Mouse (Mus musculus) liver, postnatal 0 days (tissue): ENCODE measurements at regions not wholly inside any gene's neighbourhood (a gene's known extent, or its start where the extent isn't known, plus 50 kb on each side); places are given as distances from the start of the nearest gene placed in this dataset. TPM values are rescaled to one million over a fixed set of nuclear protein-coding genes. Genes with fewer than 3 reads are reported as not detected.

Experiments
- ATAC-seq: fragments of 200-750 bp; cut with Nextera tagmentation; 2 replicates; pipeline ENCODE4 v1.8.0; 2017; ENCODE audit warnings: mild to moderate bottlenecking, moderate library complexity
- DNase-seq: peaks from one replicate; pipeline ENCODE4 v3.0.0-alpha.2; 2016
- H3K27ac ChIP-seq: fragments of 300-500 bp; sonication (generic); 2 replicates; pipeline ENCODE4 v1.5.1; 2014; ENCODE audit warnings: antibody characterized with exemption, moderate library complexity, mild to moderate bottlenecking, low read depth
- H3K27me3 ChIP-seq: fragments of 300-500 bp; sonication (generic); 2 replicates; pipeline ENCODE4 v1.6.1; 2014; ENCODE audit warnings: low read length, control low read depth, mixed read lengths; ENCODE audit not compliant: insufficient read depth
- H3K36me3 ChIP-seq: fragments of 300-500 bp; sonication (generic); replicated peaks from 2 replicates; pipeline ENCODE4 v1.6.1; 2014; ENCODE audit warnings: mild to moderate bottlenecking, control low read depth, low read length, moderate library complexity, mixed read lengths; ENCODE audit not compliant: insufficient read depth
- H3K4me1 ChIP-seq: fragments of 300-500 bp; sonication (generic); 2 replicates; pipeline ENCODE4 v1.6.1; 2014; ENCODE audit warnings: antibody characterized with exemption, mild to moderate bottlenecking, control low read depth; ENCODE audit not compliant: insufficient read depth
- H3K4me2 ChIP-seq: fragments of 300-500 bp; sonication (generic); 2 replicates; pipeline ENCODE4 v1.6.1; 2014; ENCODE audit warnings: low read depth, mild to moderate bottlenecking, low read length, moderate library complexity, mixed read lengths
- H3K4me3 ChIP-seq: fragments of 300-500 bp; sonication (generic); 2 replicates; pipeline ENCODE4 v1.5.1; 2014; ENCODE audit warnings: low read depth, low read length
- H3K9ac ChIP-seq: fragments of 300-500 bp; sonication (generic); replicated peaks from 2 replicates; pipeline ENCODE4 v1.6.1; 2014; ENCODE audit warnings: mild to moderate bottlenecking, moderate library complexity
- H3K9me3 ChIP-seq: fragments of 300-500 bp; sonication (generic); 2 replicates; pipeline ENCODE4 v1.6.1; 2016; ENCODE audit warnings: mild to moderate bottlenecking, control low read depth, low read length, mixed read lengths
- CTCF ChIP-seq: sonication (generic); IDR thresholded peaks from 2 replicates; pipeline ENCODE4 v1.5.1; 2016; ENCODE audit warnings: antibody characterized with exemption, low read depth
- EP300 ChIP-seq: IDR thresholded peaks from 2 replicates; pipeline ENCODE4 v1.6.1; 2016; ENCODE audit warnings: antibody characterized with exemption, low read depth, mild to moderate bottlenecking
- WGBS: fragments of 180-500 bp; shearing (Covaris S2); extraction: QIAGEN DNeasy Blood & Tissue Kit; methylation state at CpG from one replicate; pipeline ENCODE4 v1.1.7; 2014; ENCODE audit not compliant: insufficient replicate concordance; 5-methylcytosine and 5-hydroxymethylcytosine counted together
- microRNA-seq: library from miRNA; unstranded; fragments of <30 nt; microRNA quantifications from one replicate; pipeline ENCODE4, GENCODE M21; 2016

GRCm38 (mm10) chr3:35510314-35510713 is 243.6 kb upstream of the Atp11b start:
- no peak for DNase-seq
- Histone ChIP-seq H3K27ac (no peak overlapping the region), H3K27me3 (no peaks in the 10 kb centered on the region), H3K36me3 (no peaks in the 10 kb centered on the region), H3K9me3 (no peaks in the 10 kb centered on the region), H3K9ac (no peak overlapping the region), H3K4me2 (no peak overlapping the region), H3K4me3 (no peak overlapping the region), H3K4me1 (no peaks in the 10 kb centered on the region)
- whole genome bisulfite sequencing: 68% methylated on average over 1 of the region's 1 CpGs
- TF ChIP-seq EP300 (no peak), CTCF (no peak)
- ATAC-seq: no peak

- Histone ChIP-seq H3K36me3 (no peaks in the 10 kb centered on the region), H3K27ac (no peak overlapping the region), H3K9ac (no peak overlapping the region), H3K9me3 (no peaks in the 10 kb centered on the region), H3K4me1 (no peaks in the 10 kb centered on the region), H3K4me2 (no peak overlapping the region), H3K4me3 (no peak overlapping the region), H3K27me3 (no peaks in the 10 kb centered on the region)
- DNase-seq: no peak
- no peak for ATAC-seq
- no peak for TF ChIP-seq EP300
- TF ChIP-seq CTCF: no peak
- 59% methylated on average over 4 of the region's 4 CpGs for WGBS
Measured at GRCm38 (mm10) chr3:35516517-35516916, 237.4 kb upstream of the Atp11b start.

- H3K4me2 ChIP-seq: no peak overlapping the region
- H3K27ac ChIP-seq: no peak overlapping the region
- no peaks in the 10 kb centered on the region for H3K9me3 ChIP-seq
- no peak for ATAC-seq
- no peak for TF ChIP-seq CTCF
- no peak for TF ChIP-seq EP300
- 79% methylated on average over 3 of the region's 3 CpGs for WGBS
- no peaks in the 10 kb centered on the region for H3K4me1 ChIP-seq
- H3K27me3 ChIP-seq: no peaks in the 10 kb centered on the region
- H3K36me3 ChIP-seq: no peaks in the 10 kb centered on the region
- H3K4me3 ChIP-seq: no peak overlapping the region
- no peak for DNase-seq
- no peak overlapping the region for H3K9ac ChIP-seq
Measured at GRCm38 (mm10) chr3:35520131-35520530, 233.8 kb upstream of the Atp11b start.

- TF ChIP-seq EP300: no peak
- TF ChIP-seq CTCF: no peak
- no peak overlapping the region for H3K9ac ChIP-seq
- no peaks in the 10 kb centered on the region for H3K9me3 ChIP-seq
- H3K36me3 ChIP-seq: no peaks in the 10 kb centered on the region
- no peak overlapping the region for H3K4me3 ChIP-seq
- no peak overlapping the region for H3K27ac ChIP-seq
- H3K4me2 ChIP-seq: no peak overlapping the region
- no peaks in the 10 kb centered on the region for H3K27me3 ChIP-seq
- no peak for ATAC-seq
- H3K4me1 ChIP-seq: no peaks in the 10 kb centered on the region
- no peak for DNase-seq
Measured at GRCm38 (mm10) chr3:35547696-35548095, 206.2 kb upstream of the Atp11b start.

GRCm38 (mm10) chr3:35551791-35552190 is 202.1 kb upstream of the Atp11b start:
- 79% methylated on average over 9 of the region's 9 CpGs for WGBS

GRCm38 (mm10) chr3:35560425-35560824 is 193.5 kb upstream of the Atp11b start:
- no peak overlapping the region for H3K9ac ChIP-seq
- H3K27ac ChIP-seq: no peak overlapping the region
- no peak for TF ChIP-seq EP300
- no peak overlapping the region for H3K4me3 ChIP-seq
- H3K9me3 ChIP-seq: no peaks in the 10 kb centered on the region
- H3K4me1 ChIP-seq: no peaks in the 10 kb centered on the region
- DNase-seq (no peak), ATAC-seq (no peak)
- no peak overlapping the region for H3K4me2 ChIP-seq
- H3K36me3 ChIP-seq: no peaks in the 10 kb centered on the region
- WGBS: 89% methylated on average over 10 of the region's 10 CpGs
- H3K27me3 ChIP-seq: no peaks in the 10 kb centered on the region

More at GRCm38 (mm10) chr3:35551791-35552190, 202.1 kb upstream of the Atp11b start:
- ATAC-seq (no peak), DNase-seq (no peak)
- H3K27me3 ChIP-seq: no peaks in the 10 kb centered on the region
- no peak overlapping the region for H3K27ac ChIP-seq
- no peak overlapping the region for H3K4me2 ChIP-seq
- H3K4me1 ChIP-seq: no peaks in the 10 kb centered on the region
- no peak overlapping the region for H3K9ac ChIP-seq
- no peaks in the 10 kb centered on the region for H3K36me3 ChIP-seq
- TF ChIP-seq CTCF: no peak
- no peak for TF ChIP-seq EP300
- no peaks in the 10 kb centered on the region for H3K9me3 ChIP-seq
- no peak overlapping the region for H3K4me3 ChIP-seq

GRCm38 (mm10) chr3:35574402-35574801 is 179.5 kb upstream of the Atp11b start:
- H3K36me3 ChIP-seq: no peaks in the 10 kb centered on the region
- TF ChIP-seq CTCF (peak; percentile 28), EP300 (no peak)
- H3K4me2 ChIP-seq: no peak overlapping the region
- no peaks in the 10 kb centered on the region for H3K27me3 ChIP-seq
- H3K4me1 ChIP-seq: no peaks in the 10 kb centered on the region
- no peaks in the 10 kb centered on the region for H3K9me3 ChIP-seq
- ATAC-seq (no peak), DNase-seq (no peak)
- WGBS: 30% methylated on average over 10 of the region's 10 CpGs
- H3K9ac ChIP-seq: no peak overlapping the region
- H3K4me3 ChIP-seq: no peak overlapping the region
- no peak overlapping the region for H3K27ac ChIP-seq

Small RNAs in the stretch of these regions (microRNA-seq; reads per million reads assigned to microRNA genes)
- gene Gm25442: not detected
